Mouse (Mus musculus) adipocyte (in vitro differentiated cells): ENCODE measurements at regions not wholly inside any gene's neighbourhood (a gene's known extent, or its start where the extent isn't known, plus 50 kb on each side); places are given as distances from the start of the nearest gene placed in this dataset.
"Not testable (repeated sequence)": the region's sequence is repeated elsewhere in the genome, so short reads cannot be mapped to it uniquely, and the experiment has no call there.

Source experiments
- DNase-seq: peaks from one replicate; pipeline ENCODE4 v3.0.0-alpha.2; 2016; ENCODE audit warnings: low spot score

DNA sequence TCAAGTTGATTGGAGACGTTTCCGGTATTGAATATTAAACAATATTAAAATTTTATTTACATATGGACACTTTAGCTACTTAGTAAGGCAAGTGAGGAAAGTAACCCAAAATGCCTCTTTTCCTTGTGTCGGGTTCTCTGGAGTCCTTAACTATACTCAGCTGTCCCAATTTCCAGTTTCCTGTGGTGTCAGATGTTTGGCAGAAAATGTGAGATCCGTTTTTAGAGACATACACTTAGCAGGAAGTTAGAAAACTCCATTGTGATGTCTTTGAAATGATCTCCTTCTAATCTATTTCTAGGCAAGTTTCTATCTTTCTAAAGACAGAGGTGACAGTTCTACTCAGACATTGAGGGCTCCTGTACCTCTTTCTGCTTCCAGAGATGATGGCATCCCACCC is 168.9 kb upstream of the Plcxd3 start:
- DNase-seq: no peak

DNA sequence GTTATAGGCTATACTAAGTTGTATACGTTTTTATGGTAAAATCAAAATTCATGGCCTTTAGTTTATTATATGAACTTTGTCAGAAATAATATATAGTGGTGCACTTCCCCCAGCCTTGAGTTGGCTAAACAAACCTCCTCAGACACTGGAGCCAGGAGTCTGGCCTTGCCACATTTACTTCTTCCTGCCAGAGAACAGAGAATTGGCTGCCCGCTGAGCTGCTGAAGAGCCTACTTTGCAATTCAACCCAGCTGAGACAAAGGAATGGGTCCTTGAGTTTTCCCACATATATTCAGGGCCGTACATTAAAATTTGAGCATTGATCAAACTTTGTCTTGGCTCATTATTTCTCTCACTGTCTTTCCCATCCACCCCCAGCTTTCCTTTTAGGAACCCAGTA is 161.9 kb upstream of the Plcxd3 start:
- DNase-seq: peak; percentile 4

DNA sequence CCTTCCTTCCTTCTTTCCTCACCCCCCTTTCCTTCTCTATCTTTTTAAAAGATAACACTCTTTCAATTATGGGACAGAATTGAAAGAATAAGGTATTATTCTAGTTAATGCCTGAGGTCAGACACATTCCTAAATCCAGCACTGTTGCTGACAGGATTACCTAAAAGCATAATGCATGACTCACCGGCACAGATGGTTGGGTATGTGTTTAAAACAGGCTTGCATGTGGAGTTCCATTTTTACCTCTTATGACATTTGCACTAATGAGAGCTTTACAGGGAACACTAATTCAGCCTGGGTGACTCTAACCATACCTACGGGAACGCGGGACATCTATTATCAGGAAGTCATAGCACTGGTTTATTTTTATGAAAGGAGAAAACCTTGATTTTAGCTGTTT is 156.2 kb upstream of the Plcxd3 start:
- no peak for DNase-seq

DNA sequence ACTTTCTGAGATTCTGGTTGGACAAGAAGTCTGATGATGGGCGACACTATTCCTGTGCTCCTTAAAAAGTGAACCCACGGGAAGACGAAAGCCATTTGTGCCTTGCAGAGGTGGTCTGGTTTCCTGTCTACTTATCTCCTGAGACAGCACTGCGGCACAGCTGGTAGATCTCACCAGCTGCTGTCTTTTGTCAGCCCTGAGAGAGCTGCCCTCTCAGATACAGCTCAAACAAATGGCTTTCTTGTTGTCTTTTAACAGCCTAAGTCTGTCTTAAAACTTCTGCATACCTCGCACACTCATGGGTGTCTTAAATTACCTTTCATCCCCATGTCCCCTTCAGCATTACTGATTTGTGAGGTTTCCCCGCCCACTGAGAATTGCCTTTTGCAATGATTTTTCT is 147.2 kb upstream of the Plcxd3 start:
- no peak for DNase-seq

DNA sequence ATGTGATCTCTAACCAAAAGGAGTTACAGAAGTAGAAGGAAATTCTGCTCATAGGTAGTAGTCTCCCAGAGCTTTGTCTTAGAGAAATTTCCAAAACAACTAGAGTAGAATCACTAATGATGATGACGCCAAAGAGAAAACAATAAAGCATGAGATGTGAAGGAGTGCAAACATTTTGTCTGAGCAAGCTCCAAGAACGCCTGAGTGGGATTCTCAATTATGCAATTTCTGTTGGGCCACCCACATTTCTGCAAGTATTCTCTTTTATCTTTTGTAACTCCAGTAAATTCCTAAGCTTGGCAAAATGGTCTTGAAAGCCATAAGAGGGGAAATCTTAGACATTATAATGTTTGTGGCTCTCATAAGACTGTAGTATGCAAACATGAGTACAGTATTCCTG is 134.6 kb upstream of the Plcxd3 start:
- no peak for DNase-seq

DNA sequence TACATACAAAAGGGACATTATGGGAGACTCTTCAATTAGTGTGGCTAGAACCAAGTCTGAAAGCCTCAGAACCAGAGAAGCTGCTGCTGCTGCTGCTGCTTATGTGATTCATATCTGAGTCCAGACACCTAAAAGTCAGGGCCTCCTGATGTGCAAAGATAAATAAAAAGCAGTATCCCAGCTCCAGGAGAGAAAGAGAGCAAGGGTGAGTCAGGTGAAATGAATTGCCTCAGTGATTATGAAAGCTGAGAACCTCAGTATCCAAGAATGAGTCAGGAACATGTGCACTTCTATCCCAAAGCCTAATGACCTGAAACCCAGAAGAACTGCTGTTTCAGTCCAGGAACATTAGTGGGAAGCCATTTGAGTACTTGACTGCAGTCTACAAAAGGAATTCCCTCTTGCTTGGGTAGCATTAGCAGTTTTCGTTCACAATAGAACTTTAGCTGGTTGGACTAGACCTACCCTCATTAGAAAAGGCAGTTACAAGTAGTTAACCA is 127.6 kb upstream of the Plcxd3 start:
- DNase-seq: no peak

DNA sequence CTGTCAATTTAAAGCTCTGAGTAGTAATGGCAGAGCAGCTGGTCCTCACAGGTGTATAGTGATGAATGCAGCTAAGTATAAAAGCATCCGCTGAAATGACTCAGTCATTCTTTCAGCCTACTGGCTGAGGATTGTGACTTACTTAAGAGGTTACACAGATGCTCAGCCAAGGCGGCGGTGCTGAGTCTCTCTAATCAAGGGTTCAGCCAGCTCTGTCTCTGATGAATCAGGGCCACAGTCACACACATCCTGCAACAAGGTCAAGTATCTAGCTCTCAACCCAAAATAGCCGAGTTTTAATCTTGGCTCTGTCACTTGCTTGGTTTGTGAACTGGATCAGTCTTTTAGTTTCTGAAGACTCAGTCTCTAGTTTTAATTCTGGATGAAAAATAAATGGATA is 110.7 kb upstream of the Plcxd3 start:
- DNase-seq: no peak

DNA sequence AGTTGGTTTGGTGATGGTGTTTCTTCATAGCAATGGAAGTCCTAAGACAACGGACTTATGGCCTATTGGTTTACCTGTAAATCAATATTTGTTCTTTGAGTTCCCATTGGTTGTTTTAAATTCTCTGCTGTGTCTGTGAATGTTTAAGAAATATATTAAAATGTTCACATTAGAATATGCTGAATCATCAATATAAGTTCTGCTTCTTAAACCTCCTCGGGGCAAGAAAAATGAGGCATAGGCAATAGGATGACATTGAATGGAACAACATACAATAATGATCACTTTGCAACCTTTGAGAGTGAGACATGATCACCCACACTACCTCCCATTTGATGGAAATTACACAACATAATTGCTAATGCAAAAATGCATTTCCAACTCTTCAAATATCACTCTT is 105.5 kb upstream of the Plcxd3 start:
- DNase-seq: no peak

DNA sequence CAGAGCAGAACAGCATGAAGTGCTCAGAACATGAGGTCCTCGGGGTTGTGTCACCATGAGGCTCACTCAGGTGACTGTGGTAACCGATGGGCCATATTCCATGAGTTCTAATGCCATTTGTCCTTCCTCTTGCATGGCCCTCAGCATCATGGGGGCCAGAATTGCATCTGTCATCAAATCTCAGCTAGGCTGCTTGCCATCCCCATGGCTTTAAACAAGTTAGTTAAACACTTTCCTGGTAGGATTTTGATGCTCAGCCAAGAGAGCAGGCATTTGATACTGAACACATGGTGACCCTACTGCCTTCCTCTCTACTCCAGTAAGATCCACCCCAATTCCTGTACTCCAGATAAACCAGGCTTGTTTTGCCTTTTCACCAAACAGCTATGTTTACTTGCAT is 98.3 kb upstream of the Plcxd3 start:
- DNase-seq: no peak

DNA sequence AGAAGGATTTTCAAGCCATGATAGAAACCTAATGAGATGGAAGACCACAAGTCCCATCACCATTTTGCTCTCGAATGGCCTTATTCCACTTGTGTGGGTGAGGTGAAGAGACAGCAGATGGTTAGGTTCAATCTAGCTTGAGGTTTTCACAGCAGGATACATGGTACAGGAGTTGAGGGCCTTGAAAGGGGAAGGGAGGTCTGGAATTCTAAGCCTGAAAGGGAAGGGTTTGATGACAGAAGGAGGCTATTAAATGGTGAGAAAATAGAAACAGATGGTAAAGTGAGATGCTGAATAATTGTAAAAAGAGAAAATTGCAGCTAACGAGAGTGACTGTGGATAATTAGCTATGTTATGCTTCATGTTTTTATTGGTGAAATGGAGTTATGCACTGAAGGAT is 67.8 kb upstream of the Plcxd3 start:
- no peak for DNase-seq

DNA sequence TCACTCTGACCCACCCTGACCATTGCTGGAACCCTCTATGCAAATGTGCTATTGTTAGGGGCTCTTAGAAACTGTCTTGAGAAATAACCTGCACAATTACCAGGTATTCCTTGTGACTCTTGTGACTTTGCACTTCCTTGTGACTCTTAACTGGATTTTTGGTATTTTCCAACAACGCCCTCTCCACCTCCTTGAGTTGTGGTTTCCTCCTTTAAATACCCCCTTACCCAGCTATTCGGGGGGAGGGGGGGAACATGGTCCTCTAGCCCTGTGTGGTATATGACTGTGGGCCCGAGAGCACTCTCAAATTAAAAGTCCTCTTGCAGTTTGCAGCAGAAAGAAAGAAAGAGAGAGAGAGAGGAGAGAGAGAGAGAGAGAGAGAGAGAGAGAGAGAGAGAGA is 61.6 kb upstream of the Plcxd3 start:
- not testable (repeated sequence) for DNase-seq

DNA sequence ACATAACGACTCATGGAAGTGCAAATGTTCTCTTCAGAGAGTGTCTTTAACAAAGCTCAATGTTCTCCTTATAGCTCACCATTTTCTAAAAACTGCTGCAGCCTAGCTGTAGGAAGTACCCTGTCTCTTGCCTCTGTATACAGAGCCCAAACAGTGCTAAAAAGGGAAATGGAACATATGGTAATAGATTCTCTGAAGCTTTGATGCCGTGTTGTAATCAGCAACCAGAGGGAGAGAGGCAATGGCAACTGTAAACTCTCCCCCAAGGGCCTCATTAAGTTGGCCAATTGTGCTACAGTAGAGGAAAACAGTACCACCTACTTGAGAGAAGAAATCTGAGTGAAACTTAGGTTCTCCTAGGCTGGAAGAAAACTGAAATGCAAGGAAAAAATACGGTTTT is 59.4 kb upstream of the Plcxd3 start:
- no peak for DNase-seq
